Mouse (Mus musculus) liver, postnatal 0 days (tissue): ENCODE measurements around the gene Naxd. TPM values are rescaled to one million over a fixed set of nuclear protein-coding genes. Genes with fewer than 3 reads are reported as not detected.
"Not testable (repeated sequence)": the region's sequence is repeated elsewhere in the genome, so short reads cannot be mapped to it uniquely, and the experiment has no call there.

Experiments used
- ATAC-seq: fragments of 200-750 bp; cut with Nextera tagmentation; 2 replicates; pipeline ENCODE4 v1.8.0; 2017; ENCODE audit warnings: mild to moderate bottlenecking, moderate library complexity
- DNase-seq: peaks from one replicate; pipeline ENCODE4 v3.0.0-alpha.2; 2016
- H3K27ac ChIP-seq: fragments of 300-500 bp; sonication (generic); 2 replicates; pipeline ENCODE4 v1.5.1; 2014; ENCODE audit warnings: antibody characterized with exemption, moderate library complexity, mild to moderate bottlenecking, low read depth
- H3K27me3 ChIP-seq: fragments of 300-500 bp; sonication (generic); 2 replicates; pipeline ENCODE4 v1.6.1; 2014; ENCODE audit warnings: low read length, control low read depth, mixed read lengths; ENCODE audit not compliant: insufficient read depth
- H3K36me3 ChIP-seq: fragments of 300-500 bp; sonication (generic); replicated peaks from 2 replicates; pipeline ENCODE4 v1.6.1; 2014; ENCODE audit warnings: mild to moderate bottlenecking, control low read depth, low read length, moderate library complexity, mixed read lengths; ENCODE audit not compliant: insufficient read depth
- H3K4me1 ChIP-seq: fragments of 300-500 bp; sonication (generic); 2 replicates; pipeline ENCODE4 v1.6.1; 2014; ENCODE audit warnings: antibody characterized with exemption, mild to moderate bottlenecking, control low read depth; ENCODE audit not compliant: insufficient read depth
- H3K4me2 ChIP-seq: fragments of 300-500 bp; sonication (generic); 2 replicates; pipeline ENCODE4 v1.6.1; 2014; ENCODE audit warnings: low read depth, mild to moderate bottlenecking, low read length, moderate library complexity, mixed read lengths
- H3K4me3 ChIP-seq: fragments of 300-500 bp; sonication (generic); 2 replicates; pipeline ENCODE4 v1.5.1; 2014; ENCODE audit warnings: low read depth, low read length
- H3K9ac ChIP-seq: fragments of 300-500 bp; sonication (generic); replicated peaks from 2 replicates; pipeline ENCODE4 v1.6.1; 2014; ENCODE audit warnings: mild to moderate bottlenecking, moderate library complexity
- H3K9me3 ChIP-seq: fragments of 300-500 bp; sonication (generic); 2 replicates; pipeline ENCODE4 v1.6.1; 2016; ENCODE audit warnings: mild to moderate bottlenecking, control low read depth, low read length, mixed read lengths
- CTCF ChIP-seq: sonication (generic); IDR thresholded peaks from 2 replicates; pipeline ENCODE4 v1.5.1; 2016; ENCODE audit warnings: antibody characterized with exemption, low read depth
- EP300 ChIP-seq: IDR thresholded peaks from 2 replicates; pipeline ENCODE4 v1.6.1; 2016; ENCODE audit warnings: antibody characterized with exemption, low read depth, mild to moderate bottlenecking
- WGBS: fragments of 180-500 bp; shearing (Covaris S2); extraction: QIAGEN DNeasy Blood & Tissue Kit; methylation state at CpG from one replicate; pipeline ENCODE4 v1.1.7; 2014; ENCODE audit not compliant: insufficient replicate concordance; 5-methylcytosine and 5-hydroxymethylcytosine counted together
- polyA plus RNA-seq: library from polyadenylated mRNA; unstranded; fragments of >200 nt; fragmentation: Nextera tagmentation; extraction: Ambion mirVana; gene quantifications from 2 replicates; pipeline ENCODE4 v1.2.1, GENCODE M21; 2015

The Naxd gene
- polyA plus RNA-seq, 1 experiment from 2014 or later, result 47.1 TPM

GRCm38 (mm10) chr8:11544386-11544785 is 47.1 kb downstream of the Naxd start:
- ATAC-seq, result no peak
- no peaks in the 10 kb centered on the region for H3K4me1 ChIP-seq
- H3K9ac ChIP-seq, result no peak overlapping the region
- peak; percentile 78 for DNase-seq
- no peak overlapping the region for H3K4me2 ChIP-seq
- TF ChIP-seq CTCF (peak; percentile 77), EP300 (no peak)
- H3K36me3 ChIP-seq, result peaks cover 24% of the 10 kb centered on the region
- no peaks in the 10 kb centered on the region for H3K27me3 ChIP-seq
- WGBS, result 41% methylated on average over 3 of the region's 3 CpGs
- no peak overlapping the region for H3K27ac ChIP-seq
- H3K9me3 ChIP-seq, result no peaks in the 10 kb centered on the region
- no peak overlapping the region for H3K4me3 ChIP-seq

- peaks cover 6% of the 10 kb centered on the region for H3K36me3 ChIP-seq
- TF ChIP-seq EP300 (no peak), CTCF (peak; percentile 67)
- H3K4me1 ChIP-seq, result peaks cover 11% of the 10 kb centered on the region
- ATAC-seq (no peak), DNase-seq (peak; percentile 31)
- no peaks in the 10 kb centered on the region for H3K27me3 ChIP-seq
- H3K9me3 ChIP-seq, result no peaks in the 10 kb centered on the region
- WGBS, result 76% methylated on average over 6 of the region's 6 CpGs
- H3K27ac ChIP-seq, result no peak overlapping the region
- no peak overlapping the region for H3K9ac ChIP-seq
- no peak overlapping the region for H3K4me2 ChIP-seq
- H3K4me3 ChIP-seq, result no peak overlapping the region
These were observed 49.8 kb downstream of the Naxd start for GRCm38 (mm10) chr8:11547063-11547462.

GRCm38 (mm10) chr8:11549706-11550105 is 52.4 kb downstream of the Naxd start:
- Histone ChIP-seq H3K4me2 (peak overlapping the region; percentile 84), H3K27me3 (no peaks in the 10 kb centered on the region), H3K36me3 (no peaks in the 10 kb centered on the region; the same call in 1 of the 2 replicates), H3K4me1 (peaks cover 20% of the 10 kb centered on the region), H3K9ac (peak overlapping the region; percentile 74), H3K9me3 (no peaks in the 10 kb centered on the region), H3K4me3 (peak overlapping the region; percentile 70), H3K27ac (peak overlapping the region; percentile 90; the same call in 1 of the 2 replicates)
- ATAC-seq, result no peak
- DNase-seq, result peak; percentile 75
- TF ChIP-seq EP300 (no peak), CTCF (peak; percentile 84)
- WGBS, result 12% methylated on average over 7 of the region's 7 CpGs

- Histone ChIP-seq H3K27me3 (no peaks in the 10 kb centered on the region), H3K4me1 (peaks cover 22% of the 10 kb centered on the region)
- under 1% methylated on average over 52 of the region's 53 CpGs for WGBS
These were observed 53.1 kb downstream of the Naxd start, which contains the start of gene Cars2 for GRCm38 (mm10) chr8:11550281-11550948. TSS of gene Cars2 (minus strand) at chr8:11550783.

GRCm38 (mm10) chr8:11551497-11551896 is 54.2 kb downstream of the Naxd start:
- ATAC-seq, result not testable (repeated sequence)

More at GRCm38 (mm10) chr8:11550281-11550948, 53.1 kb downstream of the Naxd start, which contains the start of gene Cars2:
- ATAC-seq (peak; percentile 76), DNase-seq (peak; percentile 94)
- peak within 1 kb of the TSS; percentile 90 for H3K27ac ChIP-seq
- H3K4me2 ChIP-seq, result peak within 1 kb of the TSS; percentile 84
- no peaks in the 10 kb centered on the region; the same call in 1 of the 2 replicates for H3K36me3 ChIP-seq
- H3K9me3 ChIP-seq, result no peaks in the 10 kb centered on the region
- H3K9ac ChIP-seq, result peak within 1 kb of the TSS; percentile 74
- peak within 1 kb of the TSS; percentile 70 for H3K4me3 ChIP-seq
- no peak for TF ChIP-seq EP300
- TF ChIP-seq CTCF, result no peak

DNA sequence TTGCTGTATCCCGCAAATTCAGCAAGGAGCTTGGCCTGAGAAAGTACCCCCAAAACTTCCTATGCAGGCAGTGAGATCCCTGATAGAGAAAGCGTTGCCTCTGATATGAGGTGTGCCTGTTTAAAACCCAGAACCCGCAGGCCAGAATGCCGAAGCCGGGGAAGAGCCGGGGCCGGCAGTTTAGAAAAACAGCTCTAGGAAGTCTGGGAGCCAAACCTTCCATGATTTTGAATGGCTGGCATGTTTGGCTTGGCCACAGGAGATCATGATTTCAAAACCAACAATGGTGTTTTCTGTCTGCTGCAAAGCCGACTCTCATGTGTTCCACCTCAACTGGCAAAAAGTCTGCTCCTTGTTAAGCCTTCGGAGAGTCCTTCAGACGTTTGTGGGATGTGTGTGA is 55.1 kb downstream of the Naxd start:
- H3K27ac ChIP-seq, result no peak overlapping the region
- no peak overlapping the region for H3K4me2 ChIP-seq
- H3K36me3 ChIP-seq, result no peaks in the 10 kb centered on the region
- H3K27me3 ChIP-seq, result no peaks in the 10 kb centered on the region
- peaks cover 22% of the 10 kb centered on the region for H3K4me1 ChIP-seq
- 86% methylated on average over 10 of the region's 10 CpGs for WGBS
- TF ChIP-seq CTCF, result no peak
- TF ChIP-seq EP300, result no peak
- H3K9me3 ChIP-seq, result no peaks in the 10 kb centered on the region
- ATAC-seq, result no peak
- DNase-seq, result no peak
- H3K9ac ChIP-seq, result no peak overlapping the region
- no peak overlapping the region for H3K4me3 ChIP-seq

More at GRCm38 (mm10) chr8:11551497-11551896, 54.2 kb downstream of the Naxd start:
- not testable (repeated sequence) for H3K9ac ChIP-seq, DNase-seq, H3K9me3 ChIP-seq, H3K4me3 ChIP-seq, H3K27ac ChIP-seq, H3K36me3 ChIP-seq, H3K27me3 ChIP-seq
- 69% methylated on average over 3 of the region's 4 CpGs for WGBS
- Histone ChIP-seq H3K4me2 (0 out of 2 replicates have a peak overlapping the region, but pooled peaks have one; percentile 84), H3K4me1 (peaks cover 22% of the 10 kb centered on the region)
